Mouse (Mus musculus) liver, adult 2 months (tissue): ENCODE measurements around the gene Trip4. TPM values are rescaled to one million over a fixed set of nuclear protein-coding genes. Genes with fewer than 3 reads are reported as not detected.

Source experiments
- DNase-seq: peaks from one replicate; pipeline ENCODE4 v3.0.0-alpha.2; 2011; ENCODE audit warnings: low read depth, low spot score; ENCODE audit errors: extremely low read depth
- H3K27ac ChIP-seq: fragments of 200-500 bp; replicated peaks from 2 replicates; pipeline ENCODE4 v1.5.1; 2012; ENCODE audit warnings: low read depth, mild to moderate bottlenecking, control low read depth, inconsistent platforms, low read length; ENCODE audit not compliant: insufficient read depth
- H3K27me3 ChIP-seq: fragments of 200-500 bp; 2 replicates; pipeline ENCODE4 v1.6.1; 2012; ENCODE audit warnings: mild to moderate bottlenecking, moderate library complexity, low read length, inconsistent platforms; ENCODE audit not compliant: control insufficient read depth, insufficient read depth
- H3K36me3 ChIP-seq: fragments of 200-500 bp; 2 replicates; pipeline ENCODE4 v1.6.1; 2012; ENCODE audit warnings: low read length, inconsistent platforms; ENCODE audit not compliant: control insufficient read depth, insufficient read depth
- H3K4me1 ChIP-seq: fragments of 200-500 bp; 2 replicates; pipeline ENCODE4 v1.6.1; 2011; ENCODE audit warnings: low read length; ENCODE audit not compliant: control insufficient read depth, insufficient read depth
- H3K4me3 ChIP-seq: fragments of 200-500 bp; 2 replicates; pipeline ENCODE4 v1.5.1; 2011; ENCODE audit warnings: low read depth, mild to moderate bottlenecking, control low read depth, low read length, moderate library complexity; ENCODE audit not compliant: insufficient read depth
- H3K79me2 ChIP-seq: fragments of 200-500 bp; 2 replicates; pipeline ENCODE4 v1.6.1; 2012; ENCODE audit warnings: inconsistent platforms, mild to moderate bottlenecking, low read length, moderate library complexity; ENCODE audit not compliant: control insufficient read depth, insufficient read depth
- H3K9ac ChIP-seq: fragments of 200-500 bp; 2 replicates; pipeline ENCODE4 v1.6.1; 2012; ENCODE audit warnings: low read depth, mild to moderate bottlenecking, control low read depth, inconsistent platforms, low read length
- CTCF ChIP-seq: fragments of 200-500 bp; IDR thresholded peaks from 2 replicates; pipeline ENCODE4 v1.5.1; 2011; ENCODE audit warnings: low read depth, low read length, control low read depth
- POLR2A ChIP-seq: fragments of 200-500 bp; IDR thresholded peaks from 2 replicates; pipeline ENCODE4 v1.6.1; 2011; ENCODE audit warnings: low read length, control low read depth; ENCODE audit not compliant: insufficient read depth; ENCODE audit errors: extremely low read depth
- WGBS: fragments of 180-500 bp; shearing (Covaris S2); methylation state at CpG from one replicate; pipeline ENCODE4 v1.1.7; 2018; 5-methylcytosine and 5-hydroxymethylcytosine counted together
- polyA plus RNA-seq: library from polyadenylated mRNA; depleted of rRNA; stranded (reverse); fragments of >200 nt; gene quantifications from 2 replicates; pipeline ENCODE4 v1.2.3, GENCODE M21; 2012
- total RNA-seq: library from RNA; depleted of rRNA; stranded (reverse); fragments of >200 nt; gene quantifications from 2 replicates; pipeline ENCODE4 v1.2.3, GENCODE M21; 2014

Trip4 gene
- total and polyA plus RNA-seq, 2 experiments = 6.4 to 30.9 TPM

DNA sequence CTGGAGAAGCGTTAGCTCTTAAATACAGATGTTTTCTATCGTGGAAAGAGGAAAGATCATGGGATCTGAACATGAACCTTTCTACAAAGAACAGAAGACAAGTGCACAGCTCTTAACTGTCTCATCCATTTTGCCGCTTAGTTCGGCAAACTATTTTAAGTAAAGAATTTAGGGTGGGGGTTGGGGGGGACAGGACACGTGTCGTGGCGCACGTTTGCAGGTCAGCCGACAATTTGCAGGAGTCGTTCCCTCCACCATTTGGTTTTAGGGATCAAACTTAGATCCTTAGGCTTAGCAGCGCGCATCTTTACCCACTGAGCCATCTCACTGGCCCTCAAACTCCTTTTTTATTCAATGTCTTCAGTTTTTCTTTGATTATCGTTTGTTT, 80.6 kb downstream of the Trip4 start:
- TF ChIP-seq CTCF = no peak
- TF ChIP-seq POLR2A = no peak
- peak overlapping the region; percentile 43 for H3K4me3 ChIP-seq
- H3K79me2 ChIP-seq = peaks cover 6% of the 10 kb centered on the region
- 2% methylated on average over 13 of the region's 13 CpGs for WGBS
- peaks cover 27% of the 10 kb centered on the region for H3K4me1 ChIP-seq
- no peak for DNase-seq
- H3K9ac ChIP-seq = peak overlapping the region; percentile 56
- H3K36me3 ChIP-seq = peaks cover 6% of the 10 kb centered on the region; the same call in 1 of the 2 replicates
- no peaks in the 10 kb centered on the region for H3K27me3 ChIP-seq
- H3K27ac ChIP-seq = peak overlapping the region; percentile 49

DNA sequence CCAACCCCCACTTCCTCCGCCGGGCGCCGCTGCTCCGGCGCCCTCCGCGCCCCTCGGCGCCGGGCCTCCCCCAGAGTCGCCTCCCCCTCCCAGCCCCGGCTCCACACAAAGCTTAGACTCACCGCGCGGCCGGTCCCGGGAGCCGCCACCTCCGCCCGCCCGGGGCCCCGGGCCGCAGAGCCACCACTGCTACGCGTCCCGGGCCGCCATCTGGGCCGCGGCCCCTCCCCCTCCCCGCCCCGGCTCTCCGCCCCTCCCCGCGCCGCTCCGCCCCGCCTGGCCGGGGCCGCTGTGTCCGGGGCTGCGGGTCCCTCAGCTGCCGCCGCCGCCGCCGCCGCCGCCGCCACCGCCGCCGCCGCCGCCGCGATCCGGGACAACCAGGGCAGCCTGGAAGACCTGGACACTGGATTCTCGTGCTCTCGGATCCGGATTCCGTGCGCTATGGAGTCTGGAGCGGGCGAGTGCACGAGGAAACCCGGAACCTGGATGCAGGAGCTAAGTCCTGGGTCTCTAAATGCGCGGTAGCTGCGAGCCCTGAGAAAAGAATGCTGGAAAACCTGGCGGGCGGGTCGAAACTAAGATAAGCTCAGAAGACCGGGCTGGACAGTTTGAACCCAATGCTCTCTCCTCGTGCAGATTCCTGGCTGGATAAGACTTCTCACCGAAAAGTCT, 81.1 kb downstream of the Trip4 start, which contains the start of gene Zfp609:
TSS of gene Zfp609 (minus strand) at position 221 of the 672 bp plus-strand sequence.
- Histone ChIP-seq H3K27me3 (no peaks in the 10 kb centered on the region), H3K9ac (peak within 1 kb of the TSS; percentile 64), H3K27ac (peak within 1 kb of the TSS; percentile 90), H3K79me2 (peaks cover 9% of the 10 kb centered on the region), H3K4me1 (peaks cover 28% of the 10 kb centered on the region), H3K36me3 (peaks cover 3% of the 10 kb centered on the region; the same call in 1 of the 2 replicates), H3K4me3 (peak within 1 kb of the TSS; percentile 67)
- DNase-seq = peak; percentile 74
- no peak for TF ChIP-seq CTCF
- TF ChIP-seq POLR2A = no peak
- WGBS = 1% methylated on average over 62 of the region's 76 CpGs

DNA sequence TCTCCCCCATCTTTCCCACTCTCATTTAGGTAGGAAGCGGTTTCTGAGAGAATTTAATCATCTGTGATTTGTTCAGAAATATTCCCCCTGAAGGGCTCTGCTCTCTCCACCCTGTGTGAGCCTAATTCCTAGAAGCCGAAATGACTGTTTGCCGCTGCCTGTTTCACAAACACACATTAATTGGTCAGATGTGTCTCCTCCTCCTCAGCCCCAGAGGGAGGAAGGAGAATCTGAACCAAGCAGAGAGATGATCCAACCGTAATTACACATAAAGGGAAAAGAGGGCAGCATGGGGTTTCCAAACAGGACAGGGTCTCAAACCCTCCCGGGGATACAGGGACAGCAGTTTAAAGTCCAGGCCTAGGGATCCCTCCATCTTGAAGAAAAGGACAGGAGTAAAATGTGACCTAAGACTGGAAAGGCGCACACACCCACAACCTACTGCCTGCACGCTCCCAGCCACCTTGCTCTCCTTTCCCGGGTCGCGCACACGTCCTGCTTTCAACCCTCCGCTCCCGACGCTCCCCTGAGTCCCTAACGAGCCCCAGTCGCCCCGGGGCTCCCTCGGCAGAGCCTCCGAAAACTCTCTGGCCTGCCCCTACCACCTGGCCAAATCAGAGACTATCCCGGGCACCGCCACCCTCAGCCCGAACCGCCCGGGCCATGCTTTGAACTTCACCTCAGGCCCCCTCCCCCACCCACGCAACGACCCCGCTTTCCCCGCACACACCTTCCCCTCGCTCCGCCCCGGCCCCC, 81.8 kb downstream of the Trip4 start:
- under 1% methylated on average over 30 of the region's 31 CpGs for WGBS

GRCm38 (mm10) chr9:65826226-65826587, 82.4 kb downstream of the Trip4 start:
- DNase-seq = peak; percentile 61
- peak overlapping the region; percentile 90 for H3K27ac ChIP-seq
- H3K27me3 ChIP-seq = no peaks in the 10 kb centered on the region
- H3K36me3 ChIP-seq = no peaks in the 10 kb centered on the region
- H3K4me1 ChIP-seq = peaks cover 29% of the 10 kb centered on the region
- H3K9ac ChIP-seq = peak overlapping the region; percentile 64
- peak overlapping the region; percentile 32 for H3K4me3 ChIP-seq
- peaks cover 12% of the 10 kb centered on the region for H3K79me2 ChIP-seq
- 3% methylated on average over 4 of the region's 4 CpGs for WGBS
- TF ChIP-seq CTCF (no peak), POLR2A (no peak)

More for the DNA sequence above, 81.8 kb downstream of the Trip4 start:
- Histone ChIP-seq H3K4me3 (peak overlapping the region; percentile 67), H3K9ac (peak overlapping the region; percentile 64), H3K27me3 (no peaks in the 10 kb centered on the region), H3K36me3 (no peaks in the 10 kb centered on the region; the same call in 1 of the 2 replicates), H3K27ac (peak overlapping the region; percentile 90), H3K4me1 (peaks cover 25% of the 10 kb centered on the region), H3K79me2 (peaks cover 9% of the 10 kb centered on the region)
- peak; percentile 80 for DNase-seq
- TF ChIP-seq POLR2A = no peak
- no peak for TF ChIP-seq CTCF

- TF ChIP-seq POLR2A (no peak), CTCF (no peak)
- H3K4me1 ChIP-seq = peaks cover 30% of the 10 kb centered on the region
- WGBS = 40% methylated on average over 10 of the region's 10 CpGs
- peak overlapping the region; percentile 20; the same call in 1 of the 2 replicates for H3K27ac ChIP-seq
- H3K9ac ChIP-seq = no peak overlapping the region
- DNase-seq = peak; percentile 43
- H3K27me3 ChIP-seq = no peaks in the 10 kb centered on the region
- no peak overlapping the region for H3K4me3 ChIP-seq
- no peaks in the 10 kb centered on the region for H3K36me3 ChIP-seq
- peaks cover 13% of the 10 kb centered on the region for H3K79me2 ChIP-seq
These were observed 84.7 kb downstream of the Trip4 start for GRCm38 (mm10) chr9:65823716-65824462.
